Mouse (Mus musculus) olfactory bulb, adult 2 months (tissue): Measurements from ENCODE around the gene Msx2. TPM values are rescaled to one million over a fixed set of nuclear protein-coding genes. Genes with fewer than 3 reads are reported as not detected.
A peak's percentile ranks its signal among the peaks of the same experiment; 100 is the strongest.

ENCODE experiments used
- H3K27ac ChIP-seq: fragments of 200-500 bp; 2 replicates; pipeline ENCODE4 v1.5.1; 2012; ENCODE audit warnings: low read depth, low read length; ENCODE audit not compliant: insufficient read depth
- H3K4me1 ChIP-seq: fragments of 200-500 bp; 2 replicates; pipeline ENCODE4 v1.6.1; 2012; ENCODE audit warnings: low read length; ENCODE audit not compliant: control insufficient read depth, insufficient read depth
- H3K4me3 ChIP-seq: fragments of 200-500 bp; 2 replicates; pipeline ENCODE4 v1.5.1; 2012; ENCODE audit warnings: mild to moderate bottlenecking, low read depth, low read length, moderate library complexity; ENCODE audit not compliant: insufficient read depth
- CTCF ChIP-seq: fragments of 200-500 bp; IDR thresholded peaks from 2 replicates; pipeline ENCODE4 v1.5.1; 2012; ENCODE audit warnings: low read depth, mild to moderate bottlenecking, low read length, moderate library complexity; ENCODE audit not compliant: insufficient read depth
- POLR2A ChIP-seq: fragments of 200-500 bp; IDR thresholded peaks from 2 replicates; pipeline ENCODE4 v1.6.1; 2012; ENCODE audit warnings: mild to moderate bottlenecking, low read depth, low read length, moderate library complexity; ENCODE audit not compliant: insufficient read depth
- WGBS: fragments of 180-500 bp; shearing (Covaris S2); methylation state at CpG from one replicate; pipeline ENCODE4 v1.1.7; 2018; 5-methylcytosine and 5-hydroxymethylcytosine counted together
- polyA plus RNA-seq: library from polyadenylated mRNA; stranded (reverse); fragments of >200 nt; gene quantifications from 2 replicates; pipeline ENCODE4 v1.2.4, GENCODE M21; 2012; ENCODE audit warnings: low replicate concordance; ENCODE audit not compliant: missing spikeins, insufficient read depth, insufficient read length

The Msx2 gene
- polyA plus RNA-seq, 1 experiment, result not detected

DNA sequence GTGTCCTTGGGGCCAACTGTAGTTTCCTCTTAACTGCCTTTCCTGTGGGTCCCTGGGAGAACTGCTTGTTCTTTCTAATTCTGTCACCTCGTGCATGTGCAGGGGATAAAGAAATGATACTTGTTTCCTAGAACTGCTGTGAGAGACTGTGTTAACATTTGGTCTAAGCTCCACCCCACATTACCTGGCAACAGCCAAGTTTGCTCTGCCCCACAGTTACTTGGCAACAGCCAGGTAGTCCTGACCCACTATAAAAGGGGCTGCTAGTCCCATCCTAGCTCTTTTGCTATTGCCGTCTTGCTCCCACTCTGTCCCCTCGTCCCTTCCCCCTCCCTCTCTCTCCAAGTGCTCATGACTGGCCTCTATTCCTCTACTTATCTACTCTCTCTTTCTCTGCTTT, 28.2 kb upstream of the Msx2 start:
- no peaks in the 10 kb centered on the region for H3K4me1 ChIP-seq

DNA sequence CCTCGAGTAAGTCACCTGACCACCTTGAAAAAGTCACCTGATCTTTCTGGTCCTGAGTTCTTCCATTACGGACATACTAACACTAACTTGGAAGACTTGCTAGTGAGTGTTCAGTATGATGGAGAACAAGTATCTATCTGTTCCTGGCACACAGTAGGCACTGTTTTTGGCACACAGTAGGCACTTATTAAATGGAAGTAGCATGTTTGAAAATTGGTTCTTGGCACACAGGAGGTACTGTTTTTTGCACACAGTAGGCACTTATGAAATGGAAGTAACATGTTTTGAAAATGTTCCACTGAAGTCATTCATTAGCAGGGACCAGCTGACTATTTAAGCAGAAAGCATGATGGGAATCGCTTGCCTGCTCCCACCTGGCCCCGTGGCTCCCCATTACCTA, 13.6 kb upstream of the Msx2 start:
- no peak overlapping the region for H3K4me3 ChIP-seq
- H3K4me1 ChIP-seq, result no peaks in the 10 kb centered on the region
- WGBS, result 63% methylated on average over 4 of the region's 4 CpGs
- TF ChIP-seq CTCF (no peak), POLR2A (no peak)
- no peak overlapping the region for H3K27ac ChIP-seq

More for the DNA sequence above, 28.2 kb upstream of the Msx2 start:
- no peak overlapping the region for H3K27ac ChIP-seq
- 51% methylated on average over 3 of the region's 3 CpGs for WGBS
- no peak for TF ChIP-seq CTCF
- no peak for TF ChIP-seq POLR2A
- no peak overlapping the region for H3K4me3 ChIP-seq

DNA sequence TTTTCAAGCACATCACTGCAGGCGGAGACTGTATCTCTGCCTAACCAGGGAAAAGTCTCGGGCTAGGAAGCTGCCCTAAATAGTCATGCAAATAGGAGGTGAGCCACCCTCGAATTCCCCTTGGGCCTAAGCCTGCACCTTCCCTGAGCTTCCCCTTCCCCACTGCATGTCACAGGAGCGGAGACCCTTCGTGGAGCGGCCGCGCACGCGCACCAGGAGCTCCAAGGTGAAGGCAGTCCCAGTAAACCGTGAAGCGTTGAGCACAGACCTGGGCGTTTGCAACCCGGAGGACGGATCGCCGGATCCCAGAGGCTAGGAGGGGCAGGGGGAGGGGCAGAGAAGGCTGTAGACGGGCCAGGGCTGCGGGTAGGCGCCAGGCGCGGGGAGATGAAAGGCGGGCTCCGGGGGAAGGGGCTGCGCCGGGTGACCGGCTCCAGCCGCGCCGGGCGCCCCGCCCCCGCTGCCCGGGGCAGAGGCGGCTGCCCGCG, 2.9 kb upstream of the Msx2 start:
- 2% methylated on average over 37 of the region's 37 CpGs for WGBS
- no peak for TF ChIP-seq POLR2A
- TF ChIP-seq CTCF, result no peak

GRCm38 (mm10) chr13:53474491-53474890, 1.6 kb upstream of the Msx2 start:
- no peak overlapping the region for H3K4me3 ChIP-seq
- peaks cover 14% of the 10 kb centered on the region for H3K4me1 ChIP-seq
- no peak overlapping the region for H3K27ac ChIP-seq
- WGBS, result 12% methylated on average over 6 of the region's 6 CpGs
- no peak for TF ChIP-seq POLR2A
- TF ChIP-seq CTCF, result no peak

More for the DNA sequence above, 2.9 kb upstream of the Msx2 start:
- peaks cover 14% of the 10 kb centered on the region for H3K4me1 ChIP-seq
- no peak overlapping the region for H3K4me3 ChIP-seq
- no peak overlapping the region for H3K27ac ChIP-seq

- peaks cover 14% of the 10 kb centered on the region for H3K4me1 ChIP-seq
- 13% methylated on average over 5 of the region's 5 CpGs for WGBS
- H3K27ac ChIP-seq, result no peak overlapping the region
- no peak for TF ChIP-seq CTCF
- TF ChIP-seq POLR2A, result no peak
- no peak overlapping the region for H3K4me3 ChIP-seq
Observed at GRCm38 (mm10) chr13:53473991-53474390, 1.1 kb upstream of the Msx2 start.

- no peak for TF ChIP-seq CTCF
- TF ChIP-seq POLR2A, result no peak
- WGBS, result 12% methylated on average over 4 of the region's 4 CpGs
- Histone ChIP-seq H3K27ac (no peak overlapping the region), H3K4me3 (no peak overlapping the region), H3K4me1 (peaks cover 14% of the 10 kb centered on the region)
Observed at GRCm38 (mm10) chr13:53473291-53473690, 417 bp upstream of the Msx2 start.

DNA sequence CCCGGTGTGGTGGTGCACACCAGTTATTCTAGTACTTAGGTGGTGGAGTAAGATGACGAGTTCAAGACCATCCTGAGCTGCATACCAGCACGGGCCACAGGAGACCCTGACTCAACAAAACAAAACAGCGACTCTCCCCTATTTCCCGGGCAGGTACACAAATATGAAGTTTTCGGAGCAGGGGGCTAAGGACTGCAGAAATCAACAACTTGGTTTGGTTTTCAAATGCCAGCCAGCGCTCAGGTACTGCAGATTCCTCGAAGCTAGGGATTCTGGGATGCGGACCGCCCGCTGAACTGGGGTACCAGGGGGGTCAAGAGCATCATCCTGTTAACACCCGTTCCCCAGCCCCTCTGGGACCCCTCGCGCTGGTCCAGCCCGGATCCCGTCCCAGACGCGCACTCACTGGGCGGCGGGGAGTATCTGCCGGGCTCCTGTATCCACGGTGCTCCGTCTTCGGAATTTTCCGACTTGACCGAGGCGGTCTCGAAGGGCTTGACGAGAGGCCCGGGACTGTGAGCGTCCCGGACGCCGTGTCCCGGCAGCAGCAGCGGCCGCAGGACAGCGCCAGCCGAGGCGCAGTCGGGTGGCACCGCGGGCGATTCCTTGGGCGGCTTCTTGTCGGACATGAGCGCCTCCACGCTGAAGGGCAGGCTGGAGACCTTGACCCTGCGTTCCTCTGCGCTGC, 804 bp downstream of the Msx2 start:
- no peak overlapping the region for H3K27ac ChIP-seq

GRCm38 (mm10) chr13:53471411-53471810, 1.5 kb downstream of the Msx2 start:
- H3K4me3 ChIP-seq, result no peak overlapping the region
- no peak overlapping the region for H3K27ac ChIP-seq
- no peak for TF ChIP-seq POLR2A
- TF ChIP-seq CTCF, result no peak
- 13% methylated on average over 6 of the region's 6 CpGs for WGBS
- peaks cover 14% of the 10 kb centered on the region for H3K4me1 ChIP-seq

More for the DNA sequence above, 804 bp downstream of the Msx2 start:
- no peak for TF ChIP-seq POLR2A
- TF ChIP-seq CTCF, result no peak
- Histone ChIP-seq H3K4me1 (peaks cover 14% of the 10 kb centered on the region), H3K4me3 (peak overlapping the region; percentile 6; the same call in 1 of the 2 replicates)
- under 1% methylated on average over 50 of the region's 50 CpGs for WGBS

DNA sequence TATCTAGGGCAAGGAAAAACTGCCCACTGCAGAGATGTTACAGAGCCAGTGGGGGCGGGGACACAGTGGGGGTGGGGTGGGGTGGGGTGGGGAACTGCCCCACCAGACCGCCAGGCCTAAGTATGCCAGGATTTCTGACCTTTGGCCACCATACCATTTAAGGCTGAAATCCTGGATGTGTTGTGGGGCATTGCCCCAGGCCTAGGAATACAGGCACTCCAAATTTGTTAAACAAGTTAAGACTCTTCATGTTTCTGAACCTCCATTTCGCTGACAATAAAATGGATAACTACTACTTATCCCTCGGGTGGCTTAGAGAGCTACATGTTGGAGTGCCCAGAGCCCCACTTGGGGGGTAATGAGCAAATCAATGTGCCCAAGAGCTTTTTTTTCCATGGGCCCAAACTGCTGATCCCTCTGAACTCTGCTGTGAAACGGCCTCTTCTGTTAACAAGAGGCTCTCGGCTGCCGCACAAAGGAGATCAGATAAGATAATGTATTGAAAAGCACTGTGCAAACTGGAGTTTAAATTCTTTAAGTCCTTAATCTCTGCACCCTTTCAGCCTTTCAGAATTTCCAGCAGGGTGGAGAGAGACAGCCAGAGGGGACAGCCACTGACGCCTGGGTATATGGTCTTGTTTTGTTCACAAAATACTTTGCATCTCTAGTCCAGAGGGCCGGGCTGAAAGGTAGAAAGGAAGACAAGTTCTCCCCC, 2.3 kb downstream of the Msx2 start:
- no peak overlapping the region for H3K4me3 ChIP-seq
- no peak overlapping the region for H3K27ac ChIP-seq
- WGBS, result 20% methylated on average over 9 of the region's 9 CpGs
- peaks cover 11% of the 10 kb centered on the region for H3K4me1 ChIP-seq
- TF ChIP-seq POLR2A (no peak), CTCF (no peak)
